Mouse (Mus musculus) midbrain, embryonic 16.5 days (tissue): ENCODE data around the gene Clec4d. TPM values are rescaled to one million over a fixed set of nuclear protein-coding genes. Genes with fewer than 3 reads are reported as not detected.
"Not testable (repeated sequence)": the region's sequence is repeated elsewhere in the genome, so short reads cannot be mapped to it uniquely, and the experiment has no call there.

ENCODE experiments used
- ATAC-seq: fragments of 200-750 bp; cut with Nextera tagmentation; 2 replicates; pipeline ENCODE4 v1.8.0; 2017; ENCODE audit warnings: moderate TSS enrichment
- H3K27ac ChIP-seq: fragments of 300-500 bp; sonication (generic); 2 replicates; pipeline ENCODE4 v1.5.1; 2014; ENCODE audit warnings: mild to moderate bottlenecking, low read length, mixed read lengths
- H3K27me3 ChIP-seq: fragments of 300-500 bp; sonication (generic); 2 replicates; pipeline ENCODE4 v1.6.1; 2014; ENCODE audit warnings: low read depth, low read length, mixed read lengths; ENCODE audit not compliant: control insufficient read depth, insufficient read depth
- H3K36me3 ChIP-seq: fragments of 300-500 bp; sonication (generic); 2 replicates; pipeline ENCODE4 v1.6.1; 2014; ENCODE audit warnings: mild to moderate bottlenecking, low read length, moderate library complexity, mixed read lengths; ENCODE audit not compliant: control insufficient read depth, insufficient read depth
- H3K4me1 ChIP-seq: fragments of 300-500 bp; sonication (generic); 2 replicates; pipeline ENCODE4 v1.6.1; 2014; ENCODE audit warnings: mild to moderate bottlenecking, low read length, mixed read lengths; ENCODE audit not compliant: control insufficient read depth, insufficient read depth
- H3K4me2 ChIP-seq: fragments of 300-500 bp; sonication (generic); 2 replicates; pipeline ENCODE4 v1.6.1; 2014; ENCODE audit warnings: mild to moderate bottlenecking, low read length, mixed read lengths
- H3K4me3 ChIP-seq: fragments of 300-500 bp; sonication (generic); 2 replicates; pipeline ENCODE4 v1.5.1; 2014; ENCODE audit warnings: low read depth, mild to moderate bottlenecking, low read length, moderate library complexity, mixed read lengths
- H3K9ac ChIP-seq: fragments of 300-500 bp; sonication (generic); 2 replicates; pipeline ENCODE4 v1.6.1; 2014; ENCODE audit warnings: low read depth, low read length, mixed read lengths
- H3K9me3 ChIP-seq: fragments of 300-500 bp; sonication (generic); replicated peaks from 2 replicates; pipeline ENCODE4 v1.6.1; 2014; ENCODE audit warnings: mild to moderate bottlenecking, low read length, mixed read lengths; ENCODE audit not compliant: control insufficient read depth, poor library complexity, severe bottlenecking
- WGBS: fragments of 180-500 bp; shearing (Covaris S2); extraction: QIAGEN DNeasy Blood & Tissue Kit; methylation state at CpG from one replicate; pipeline ENCODE4 v1.1.7; 2014; 5-methylcytosine and 5-hydroxymethylcytosine counted together
- polyA plus RNA-seq: library from polyadenylated mRNA; unstranded; fragments of >200 nt; fragmentation: Nextera tagmentation; extraction: Ambion mirVana; gene quantifications from 2 replicates; pipeline ENCODE4 v1.2.1, GENCODE M21; 2015

Clec4d gene
- polyA plus RNA-seq = not detected in 2 replicates

- H3K9ac ChIP-seq = no peak within 1 kb of the TSS
- no peak within 1 kb of the TSS for H3K4me3 ChIP-seq
- 71% methylated on average over 4 of the region's 4 CpGs for WGBS
- H3K9me3 ChIP-seq = no peaks in the 10 kb centered on the region
- H3K4me1 ChIP-seq = no peaks in the 10 kb centered on the region
- no peaks in the 10 kb centered on the region for H3K27me3 ChIP-seq
- no peak within 1 kb of the TSS for H3K4me2 ChIP-seq
- H3K27ac ChIP-seq = no peak within 1 kb of the TSS
- no peaks in the 10 kb centered on the region for H3K36me3 ChIP-seq
- ATAC-seq = no peak
These were observed at the start of gene Clec4d for GRCm38 (mm10) chr6:123261555-123262161. Clec4d (plus strand) TSS chr6:123262111.

GRCm38 (mm10) chr6:123227519-123228166 is 34.3 kb upstream of the Clec4d start:
- Histone ChIP-seq H3K4me3 (no peak overlapping the region), H3K36me3 (no peaks in the 10 kb centered on the region), H3K4me1 (no peaks in the 10 kb centered on the region), H3K27ac (no peak overlapping the region), H3K9ac (no peak overlapping the region), H3K4me2 (no peak overlapping the region), H3K9me3 (no peaks in the 10 kb centered on the region), H3K27me3 (no peaks in the 10 kb centered on the region)
- no peak for ATAC-seq
- WGBS = 72% methylated on average over 2 of the region's 2 CpGs

GRCm38 (mm10) chr6:123229644-123230043 is 32.3 kb upstream of the Clec4d start, which contains the start of gene Clec4n:
Clec4n (plus strand) TSS chr6:123229843.
- Histone ChIP-seq H3K9me3 (no peaks in the 10 kb centered on the region), H3K4me1 (no peaks in the 10 kb centered on the region), H3K9ac (no peak within 1 kb of the TSS), H3K27ac (no peak within 1 kb of the TSS), H3K27me3 (no peaks in the 10 kb centered on the region), H3K4me3 (no peak within 1 kb of the TSS), H3K36me3 (no peaks in the 10 kb centered on the region), H3K4me2 (no peak within 1 kb of the TSS)
- no peak for ATAC-seq
- 79% methylated on average over 3 of the region's 3 CpGs for WGBS

DNA sequence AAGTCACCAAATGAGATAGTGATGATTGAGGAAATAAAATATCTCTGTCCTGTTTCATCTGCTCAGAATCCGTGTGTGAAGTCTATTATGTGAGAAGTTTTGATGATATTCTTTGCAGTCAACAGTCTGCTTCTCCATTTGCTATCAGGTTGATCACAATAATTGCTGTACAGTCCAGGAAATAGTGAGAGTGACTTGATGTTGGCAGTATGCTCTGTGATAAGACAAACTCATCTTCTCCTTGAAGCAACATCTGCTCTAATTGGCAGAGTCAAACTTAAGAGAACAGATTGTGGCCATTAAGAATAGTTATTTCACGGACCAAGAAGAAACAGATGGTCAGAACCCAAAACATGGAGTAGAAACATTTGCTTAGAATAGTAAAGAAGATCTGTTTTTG is 30.8 kb upstream of the Clec4d start:
- H3K36me3 ChIP-seq = no peaks in the 10 kb centered on the region
- no peak overlapping the region for H3K4me3 ChIP-seq
- WGBS = 72% methylated on average over 2 of the region's 2 CpGs
- H3K4me2 ChIP-seq = no peak overlapping the region
- no peaks in the 10 kb centered on the region for H3K4me1 ChIP-seq
- H3K9ac ChIP-seq = no peak overlapping the region
- H3K27ac ChIP-seq = no peak overlapping the region
- H3K9me3 ChIP-seq = no peaks in the 10 kb centered on the region
- H3K27me3 ChIP-seq = no peaks in the 10 kb centered on the region
- no peak for ATAC-seq

DNA sequence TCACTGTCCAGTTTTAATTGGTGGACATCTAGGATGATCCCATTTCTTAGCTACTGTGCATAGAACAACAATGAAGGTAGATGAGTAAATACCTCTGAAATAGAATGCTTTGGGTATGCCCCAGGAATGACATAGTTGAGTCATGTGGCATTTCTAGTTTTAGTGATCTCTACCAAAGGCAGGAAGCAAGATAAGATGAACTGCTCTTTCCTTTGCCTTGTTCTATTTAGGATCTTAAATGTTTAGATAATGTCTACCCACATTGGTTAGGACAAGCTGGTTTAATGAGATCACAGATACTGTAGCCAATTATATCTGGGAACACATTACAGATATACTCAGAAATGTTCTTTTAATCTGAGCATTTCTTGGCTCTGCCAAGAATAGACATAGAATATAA is 24.3 kb upstream of the Clec4d start:
- Histone ChIP-seq H3K4me3 (no peak overlapping the region), H3K9ac (no peak overlapping the region), H3K4me1 (no peaks in the 10 kb centered on the region), H3K36me3 (no peaks in the 10 kb centered on the region), H3K27ac (no peak overlapping the region), H3K9me3 (no peaks in the 10 kb centered on the region), H3K4me2 (no peak overlapping the region), H3K27me3 (no peaks in the 10 kb centered on the region)
- ATAC-seq = no peak

DNA sequence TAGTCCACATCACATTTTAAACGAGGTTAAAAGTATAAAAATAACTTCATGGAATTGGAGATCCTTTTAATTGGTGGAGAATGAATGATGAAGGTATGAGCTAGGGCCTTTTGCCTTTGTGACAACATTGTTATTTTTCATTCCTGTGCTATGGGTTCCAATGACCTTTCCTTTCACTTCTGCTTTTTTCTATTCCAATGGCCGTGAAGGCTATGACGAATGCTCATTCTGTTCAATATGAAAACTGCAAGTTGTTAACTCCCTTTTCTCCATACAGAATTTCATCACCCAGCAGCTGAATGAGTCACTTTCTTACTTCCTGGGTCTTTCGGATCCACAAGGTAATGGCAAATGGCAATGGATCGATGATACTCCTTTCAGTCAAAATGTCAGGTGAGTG is 17.7 kb upstream of the Clec4d start:
- ATAC-seq = no peak
- WGBS = 89% methylated on average over 5 of the region's 5 CpGs

DNA sequence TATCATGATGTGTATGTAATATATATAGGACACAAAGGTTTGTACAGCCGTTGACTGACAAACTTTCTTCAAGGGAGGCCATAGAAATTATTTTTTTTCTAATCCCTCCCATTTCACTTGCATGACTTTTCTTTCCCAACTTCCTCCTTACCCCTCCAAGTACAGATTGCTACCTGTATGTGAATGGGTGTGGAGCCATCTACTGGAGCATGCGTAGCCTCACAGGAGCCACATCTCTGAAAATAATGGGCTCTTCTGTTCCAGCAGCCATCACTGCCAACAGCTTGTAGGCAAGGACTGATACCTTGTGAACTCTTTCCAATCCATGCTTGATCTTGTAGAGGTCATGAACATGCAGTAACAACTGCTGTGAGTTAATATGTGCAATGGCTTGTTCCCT is 13.0 kb upstream of the Clec4d start:
- not testable (repeated sequence) for ATAC-seq, H3K9me3 ChIP-seq, H3K27me3 ChIP-seq, H3K27ac ChIP-seq, H3K9ac ChIP-seq, H3K36me3 ChIP-seq, H3K4me1 ChIP-seq, H3K4me2 ChIP-seq, H3K4me3 ChIP-seq
- WGBS = 83% methylated on average over 2 of the region's 2 CpGs

More for the DNA sequence above, 17.7 kb upstream of the Clec4d start:
- no peaks in the 10 kb centered on the region for H3K4me1 ChIP-seq
- H3K9ac ChIP-seq = no peak overlapping the region
- no peaks in the 10 kb centered on the region for H3K27me3 ChIP-seq
- no peak overlapping the region for H3K4me2 ChIP-seq
- no peaks in the 10 kb centered on the region for H3K9me3 ChIP-seq
- no peak overlapping the region for H3K27ac ChIP-seq
- no peaks in the 10 kb centered on the region for H3K36me3 ChIP-seq
- H3K4me3 ChIP-seq = no peak overlapping the region

DNA sequence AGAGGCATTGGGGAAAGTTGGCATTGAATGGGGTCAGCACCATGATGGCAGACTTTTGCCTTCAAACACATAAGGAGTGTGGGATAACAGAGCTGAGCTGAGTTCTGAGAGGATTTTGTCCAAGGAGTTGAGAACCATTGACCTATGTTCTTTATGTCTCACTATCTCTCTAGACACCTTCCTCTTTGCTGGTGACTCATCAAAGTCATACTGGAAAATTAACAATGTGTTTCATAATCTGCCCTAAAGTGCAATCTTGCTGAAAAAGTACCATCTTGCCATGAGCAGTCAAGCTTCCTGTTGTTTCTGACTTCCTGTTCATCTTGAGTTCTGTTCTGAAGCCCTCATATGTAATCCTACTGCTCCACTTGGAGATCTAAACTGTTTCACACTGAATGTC is 9.2 kb upstream of the Clec4d start:
- no peak overlapping the region for H3K27ac ChIP-seq
- no peaks in the 10 kb centered on the region for H3K36me3 ChIP-seq
- H3K27me3 ChIP-seq = no peaks in the 10 kb centered on the region
- H3K9ac ChIP-seq = no peak overlapping the region
- H3K4me1 ChIP-seq = no peaks in the 10 kb centered on the region
- no peak overlapping the region for H3K4me3 ChIP-seq
- no peaks in the 10 kb centered on the region; the same call in 1 of the 2 replicates for H3K9me3 ChIP-seq
- no peak overlapping the region for H3K4me2 ChIP-seq
- no peak for ATAC-seq

- Histone ChIP-seq H3K36me3 (no peaks in the 10 kb centered on the region), H3K27me3 (no peaks in the 10 kb centered on the region), H3K4me2 (no peak overlapping the region), H3K4me1 (no peaks in the 10 kb centered on the region), H3K9ac (no peak overlapping the region), H3K9me3 (no peaks in the 10 kb centered on the region; the same call in 1 of the 2 replicates), H3K27ac (no peak overlapping the region), H3K4me3 (no peak overlapping the region)
- WGBS = 80% methylated on average over 3 of the region's 3 CpGs
- ATAC-seq = no peak
These were observed 3.0 kb upstream of the Clec4d start for GRCm38 (mm10) chr6:123258946-123259345.
